Mouse (Mus musculus) testis, adult 2 months (tissue): Measurements from ENCODE around the gene Plekhh3.

Experiments used
- CTCF ChIP-seq: fragments of 200-500 bp; IDR thresholded peaks from 2 replicates; pipeline ENCODE4 v1.5.1; 2012; ENCODE audit warnings: low read depth, mild to moderate bottlenecking, inconsistent platforms, low read length, moderate library complexity; ENCODE audit not compliant: control insufficient read depth, insufficient read depth, insufficient replicate concordance
- POLR2A ChIP-seq: fragments of 200-500 bp; IDR thresholded peaks from 2 replicates; pipeline ENCODE4 v1.6.1; 2012; ENCODE audit warnings: low read depth, mild to moderate bottlenecking, inconsistent platforms, low read length, moderate library complexity; ENCODE audit not compliant: control insufficient read depth

DNA sequence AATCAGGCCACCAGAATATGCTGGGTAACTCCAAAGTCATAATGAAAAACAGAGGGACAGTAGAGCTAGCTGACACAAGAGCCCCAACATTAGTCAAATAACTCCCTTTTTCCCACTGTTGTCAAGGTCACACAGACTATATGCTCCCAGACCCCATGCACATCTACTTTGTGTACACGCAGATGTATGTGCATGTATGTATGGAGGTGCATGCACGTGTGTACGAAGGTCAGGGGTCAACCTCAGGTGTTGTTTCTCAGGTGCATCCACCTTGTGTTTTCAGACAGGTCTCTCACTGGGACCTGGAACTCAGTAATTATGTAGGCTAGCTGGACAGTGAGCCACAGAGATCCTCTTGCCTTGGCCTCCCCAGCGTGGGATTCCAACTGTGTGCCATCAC lies 14.3 kb upstream of the Plekhh3 start:
- TF ChIP-seq CTCF, result no peak
- TF ChIP-seq POLR2A, result no peak
